Mouse (Mus musculus) testis, adult 2 months (tissue): ENCODE measurements around the gene Thrap3.

Experiments
- CTCF ChIP-seq: fragments of 200-500 bp; IDR thresholded peaks from 2 replicates; pipeline ENCODE4 v1.5.1; 2012; ENCODE audit warnings: low read depth, mild to moderate bottlenecking, inconsistent platforms, low read length, moderate library complexity; ENCODE audit not compliant: control insufficient read depth, insufficient read depth, insufficient replicate concordance
- POLR2A ChIP-seq: fragments of 200-500 bp; IDR thresholded peaks from 2 replicates; pipeline ENCODE4 v1.6.1; 2012; ENCODE audit warnings: low read depth, mild to moderate bottlenecking, inconsistent platforms, low read length, moderate library complexity; ENCODE audit not compliant: control insufficient read depth

DNA sequence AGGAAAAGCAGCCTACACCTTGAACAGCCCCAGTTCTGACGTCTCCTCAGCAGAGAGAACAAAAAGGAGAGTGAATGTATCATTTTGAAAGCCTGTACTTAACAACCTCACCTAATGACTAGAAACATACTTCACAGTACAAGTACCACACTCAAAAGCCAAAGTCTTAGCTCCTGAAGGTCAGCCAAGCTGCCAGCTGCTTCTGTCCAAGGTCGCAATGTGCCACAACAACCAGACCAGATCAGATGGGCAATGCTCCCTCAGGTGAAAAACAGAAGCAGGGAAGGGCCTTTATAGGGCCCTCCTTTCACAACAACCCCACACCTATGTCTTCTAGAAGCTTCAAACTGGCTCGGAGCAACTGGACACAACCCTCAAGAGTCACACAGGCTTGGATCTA, 36.5 kb downstream of the Thrap3 start:
- no peak for TF ChIP-seq POLR2A
- TF ChIP-seq CTCF: no peak
